Mouse (Mus musculus) kidney, adult 2 months (tissue): ENCODE measurements around the gene Ptpn13.

Source experiments
- CTCF ChIP-seq: fragments of 200-500 bp; conservative IDR thresholded peaks from 2 replicates; pipeline ENCODE4 v1.5.1; 2011; ENCODE audit warnings: low read depth, mild to moderate bottlenecking, control low read depth, low read length, moderate library complexity, mixed read lengths; ENCODE audit not compliant: insufficient read depth, insufficient read length
- POLR2A ChIP-seq: fragments of 200-500 bp; IDR thresholded peaks from one replicate; pipeline ENCODE4 v1.6.1; 2011; ENCODE audit warnings: low read depth, low read length, control low read depth

- TF ChIP-seq POLR2A = no peak
- no peak for TF ChIP-seq CTCF
Measured at GRCm38 (mm10) chr5:103463661-103464219, 38.7 kb downstream of the Ptpn13 start.
